ENCODE assay signal across 22 mouse cellular contexts in the genomic region with DNA sequence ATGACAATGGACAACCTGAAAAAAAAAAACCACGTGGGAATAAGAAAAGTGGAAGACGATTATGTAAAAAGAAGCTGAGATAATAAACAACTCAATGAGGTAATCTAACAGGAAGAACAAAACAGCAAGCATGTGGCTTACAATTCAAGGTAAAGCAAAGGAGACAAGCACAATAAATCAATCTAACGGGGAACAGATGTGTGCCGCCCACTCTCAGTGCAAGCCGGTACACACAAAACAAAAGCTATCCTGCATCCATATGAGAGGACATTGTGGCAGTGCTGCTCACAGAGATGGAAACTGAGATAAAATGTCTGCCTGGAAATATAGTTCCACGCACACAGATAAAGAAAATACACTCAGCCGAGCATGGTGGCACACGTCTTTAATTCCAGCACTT. TPM values are rescaled to one million over a fixed set of nuclear protein-coding genes. Genes with fewer than 3 reads are reported as not detected.
DNase-seq lines count a peak whose midpoint lies in the region; ATAC-seq lines count a peak whose summit lies in the region.
"Had no signal": no experiment of that assay in that cellular context is flagged by ENCODE, and none has a peak within 500 bp of the region (broad histone marks: within the 10 kb centered on the region; RNA-seq: fewer than 3 reads in every experiment).

No protein-coding gene starts in this region.

- peak; percentile 24 for DNase-seq in embryo, embryonic 10 days (ENCODE audit: low spot score)
- no peak for DNase-seq in embryo, embryonic 9.5 days (ENCODE audit: extremely low spot score)
- peak; percentile 53 for DNase-seq in 3T3-L1 (ENCODE audit: low read depth, low spot score)
- peak; percentile 7 for DNase-seq in embryo, embryonic 11 days
- DNase-seq in limb, embryonic 11.5 days (ENCODE audit: low spot score): peak; percentile 50
- no peak for DNase-seq in adrenal gland, postnatal 4 days (ENCODE audit: low spot score in 2 of 2)
- DNase-seq: adrenal gland, postnatal 14 days; cerebellum, adult 11 months; cerebellum, adult 9-10 months; cerebellum, postnatal 25 days; gastrocnemius, postnatal 36 days; heart, adult 18-20 months; heart, postnatal 14 days had no signal

- ATAC-seq in limb, embryonic 11.5 days (ENCODE audit: insufficient number of reproducible peaks, low FRiP score, low TSS enrichment, low read depth): no peak
- no peak for ATAC-seq in megakaryocyte-erythroid progenitor cell, adult 5-6 weeks (replicated peaks; ENCODE audit: low FRiP score, low TSS enrichment, poor library complexity, severe bottlenecking)
- ATAC-seq: activated CD4-positive, CD25-positive, alpha-beta regulatory T cell, adult 4 months; forebrain, embryonic 14.5 days; hindbrain, postnatal 0 days; intestine, embryonic 15.5 days; Patski had no signal

- WGBS in limb, embryonic 11.5 days: 42% methylated on average over 8 of the region's 8 CpGs

- no peaks in the 10 kb centered on the region for H3K4me1 ChIP-seq in limb, embryonic 11.5 days (ENCODE audit: control insufficient read depth, insufficient read depth, low read length)
- H3K4me1 ChIP-seq: heart, embryonic 15.5 days; hindbrain, embryonic 13.5 days; intestine, embryonic 15.5 days had no signal

- H3K27me3 ChIP-seq in limb, embryonic 11.5 days (ENCODE audit: control insufficient read depth, insufficient read depth, low read length): no peaks in the 10 kb centered on the region
- H3K27me3 ChIP-seq: heart, embryonic 15.5 days; hindbrain, embryonic 13.5 days; intestine, embryonic 15.5 days had no signal

- no peak overlapping the region for H3K4me2 ChIP-seq in limb, embryonic 11.5 days (ENCODE audit: low read depth, severe bottlenecking)
- H3K4me2 ChIP-seq: heart, embryonic 11.5 days; heart, embryonic 15.5 days; hindbrain, embryonic 13.5 days; intestine, embryonic 15.5 days had no signal

- H3K9ac ChIP-seq in limb, embryonic 11.5 days (ENCODE audit: low read length): no peak overlapping the region
- H3K9ac ChIP-seq: heart, embryonic 15.5 days; hindbrain, embryonic 13.5 days; intestine, embryonic 15.5 days had no signal

- H3K9me3 ChIP-seq in limb, embryonic 11.5 days (ENCODE audit: control insufficient read depth, low read length): no peaks in the 10 kb centered on the region
- H3K9me3 ChIP-seq: heart, embryonic 15.5 days; hindbrain, embryonic 13.5 days; intestine, embryonic 15.5 days had no signal

- no peak overlapping the region for H3K4me3 ChIP-seq in limb, embryonic 11.5 days (ENCODE audit: low read depth, low read length)
- H3K4me3 ChIP-seq: heart, embryonic 15.5 days; hindbrain, embryonic 13.5 days; intestine, embryonic 15.5 days had no signal

- H3K27ac ChIP-seq in limb, embryonic 11.5 days (replicated peaks; ENCODE audit: low read depth, low read length): no peak overlapping the region
- H3K27ac ChIP-seq: heart, embryonic 15.5 days; hindbrain, embryonic 13.5 days; hindbrain, postnatal 0 days; intestine, embryonic 15.5 days had no signal

- no peaks in the 10 kb centered on the region for H3K36me3 ChIP-seq in limb, embryonic 11.5 days (ENCODE audit: control insufficient read depth, insufficient read depth, low read length)
- H3K36me3 ChIP-seq: heart, embryonic 15.5 days; hindbrain, embryonic 13.5 days; intestine, embryonic 15.5 days had no signal

RNA-seq across cellular contexts. Expression of a gene that starts 41.7 kb away (rescaled TPM):
- polyA plus RNA-seq in limb, embryonic 11.5 days (2014; fragmentation: Nextera tagmentation; extraction: Ambion mirVana): 36.9 and 37.2 TPM in 2 replicates
- 10 to 100 TPM; 41.8 to 43.9 TPM for total RNA-seq in adrenal gland, postnatal 4 days (2021)
- 22.4 and 38.2 TPM in 2 replicates for total RNA-seq in megakaryocyte-erythroid progenitor cell, adult 5-6 weeks (2014; fragmentation: Nextera tagmentation)
- total RNA-seq in megakaryocyte-erythroid progenitor cell, adult 5-6 weeks (2017): 11.7 and 15.7 TPM in 2 replicates

Comparison
In these comparisons a context has a peak if more than half of its experiments do, and no peak if none do; other contexts are left out.
1. DNase-seq: peak in embryo, embryonic 10 days (single experiment), 3T3-L1 (single experiment), embryo, embryonic 11 days (single experiment) and limb, embryonic 11.5 days (single experiment); none in embryo, embryonic 9.5 days (single experiment) and adrenal gland, postnatal 4 days (0 of 2).